24 mouse cellular contexts compared by ENCODE assay signal in the genomic region with DNA sequence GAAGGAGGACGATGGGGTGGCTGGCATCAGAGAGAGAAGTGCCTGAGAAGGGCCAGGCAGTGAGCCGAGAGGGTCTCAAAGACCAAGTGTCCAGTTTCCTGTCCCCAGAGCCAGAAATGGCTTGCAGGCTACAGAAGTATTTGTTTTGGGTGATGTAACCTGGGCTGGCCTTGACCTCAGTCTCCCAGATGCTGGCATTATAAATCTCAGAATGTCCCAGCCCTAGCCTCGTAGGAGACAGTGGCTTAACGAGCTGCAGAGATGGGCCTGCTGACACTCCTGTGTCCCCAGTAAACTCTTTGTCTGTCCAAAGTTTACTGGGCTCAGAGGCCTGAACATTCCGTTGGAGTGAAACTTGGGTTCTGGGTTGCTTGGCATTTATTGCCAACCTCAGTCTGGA. TPM values are rescaled to one million over a fixed set of nuclear protein-coding genes. Genes with fewer than 3 reads are reported as not detected.
DNase-seq lines count a peak whose midpoint lies in the region; ATAC-seq and TF ChIP-seq lines count a peak whose summit lies in the region.
"Had no signal": no experiment of that assay in that cellular context is flagged by ENCODE, and none has a peak within 500 bp of the region (broad histone marks: within the 10 kb centered on the region; RNA-seq: fewer than 3 reads in every experiment).

No protein-coding gene starts in this region.

- WGBS in heart, embryonic 10.5 days: 71% methylated on average over 5 of the region's 5 CpGs
- 73% methylated on average over 5 of the region's 5 CpGs for WGBS in heart, embryonic 11.5 days (ENCODE audit: insufficient replicate concordance)
- WGBS in liver, adult 2 months: 18% methylated on average over 5 of the region's 5 CpGs
- WGBS in liver, embryonic 11.5 days: 74% methylated on average over 5 of the region's 5 CpGs
- 82% methylated on average over 5 of the region's 5 CpGs for WGBS in midbrain, embryonic 13.5 days

- H3K4me1 ChIP-seq in heart, embryonic 10.5 days: no peaks in the 10 kb centered on the region
- no peaks in the 10 kb centered on the region for H3K4me1 ChIP-seq in heart, embryonic 11.5 days (ENCODE audit: control insufficient read depth, insufficient read depth, low read length)
- peaks cover 6% of the 10 kb centered on the region for H3K4me1 ChIP-seq in liver, adult 2 months (ENCODE audit: control insufficient read depth, insufficient read depth, low read length)
- H3K4me1 ChIP-seq in liver, embryonic 11.5 days (replicated peaks; ENCODE audit: control insufficient read depth, insufficient read depth, low read length): no peaks in the 10 kb centered on the region
- no peaks in the 10 kb centered on the region for H3K4me1 ChIP-seq in midbrain, embryonic 13.5 days (replicated peaks)
- H3K4me1 ChIP-seq: forebrain, embryonic 15.5 days; heart, embryonic 15.5 days; intestine, embryonic 15.5 days; liver, embryonic 12.5 days; neural tube, embryonic 13.5 days had no signal

- H3K9me3 ChIP-seq in heart, embryonic 10.5 days: no peaks in the 10 kb centered on the region
- H3K9me3 ChIP-seq in heart, embryonic 11.5 days (replicated peaks; ENCODE audit: control insufficient read depth, low read length): no peaks in the 10 kb centered on the region
- no peaks in the 10 kb centered on the region for H3K9me3 ChIP-seq in liver, embryonic 11.5 days (ENCODE audit: control insufficient read depth, low read length)
- 0 out of 2 replicates have a peak, but pooled peaks cover 4% of the 10 kb centered on the region for H3K9me3 ChIP-seq in midbrain, embryonic 13.5 days
- H3K9me3 ChIP-seq: forebrain, embryonic 15.5 days; heart, embryonic 15.5 days; intestine, embryonic 15.5 days; limb, embryonic 12.5 days; liver, embryonic 12.5 days; neural tube, embryonic 13.5 days had no signal

- H3K36me3 ChIP-seq in heart, embryonic 10.5 days: peaks cover 5% of the 10 kb centered on the region; the same call in 1 of the 2 replicates
- no peaks in the 10 kb centered on the region for H3K36me3 ChIP-seq in heart, embryonic 11.5 days (ENCODE audit: control insufficient read depth, insufficient read depth, low read length)
- no peaks in the 10 kb centered on the region for H3K36me3 ChIP-seq in liver, adult 2 months (ENCODE audit: control insufficient read depth, insufficient read depth, low read length)
- no peaks in the 10 kb centered on the region; the same call in 1 of the 2 replicates for H3K36me3 ChIP-seq in liver, embryonic 11.5 days (ENCODE audit: control insufficient read depth, insufficient read depth, low read length)
- H3K36me3 ChIP-seq in midbrain, embryonic 13.5 days: no peaks in the 10 kb centered on the region
- H3K36me3 ChIP-seq: forebrain, embryonic 15.5 days; heart, embryonic 15.5 days; intestine, embryonic 15.5 days; limb, embryonic 12.5 days; neural tube, embryonic 13.5 days had no signal

- H3K27ac ChIP-seq in heart, embryonic 10.5 days: no peak overlapping the region
- H3K27ac ChIP-seq in heart, embryonic 11.5 days (ENCODE audit: low read depth, low read length): no peak overlapping the region
- 0 out of 2 replicates have a peak overlapping the region, but pooled peaks have one; percentile 21 for H3K27ac ChIP-seq in liver, adult 2 months (replicated peaks; ENCODE audit: insufficient read depth, low read depth, low read length)
- H3K27ac ChIP-seq in liver, embryonic 11.5 days (ENCODE audit: low read depth, low read length): no peak overlapping the region
- no peak overlapping the region for H3K27ac ChIP-seq in midbrain, embryonic 13.5 days
- H3K27ac ChIP-seq: forebrain, embryonic 15.5 days; gastrocnemius, adult 2 months; heart, embryonic 15.5 days; hindbrain, postnatal 0 days; intestine, embryonic 15.5 days; limb, embryonic 12.5 days; liver, embryonic 12.5 days; neural tube, embryonic 13.5 days had no signal

- no peaks in the 10 kb centered on the region for H3K27me3 ChIP-seq in heart, embryonic 10.5 days (ENCODE audit: insufficient read depth, poor library complexity, severe bottlenecking)
- no peaks in the 10 kb centered on the region for H3K27me3 ChIP-seq in heart, embryonic 11.5 days (ENCODE audit: control insufficient read depth, insufficient read depth, low read length)
- no peaks in the 10 kb centered on the region for H3K27me3 ChIP-seq in liver, adult 2 months (ENCODE audit: control insufficient read depth, insufficient read depth, low read length)
- no peaks in the 10 kb centered on the region for H3K27me3 ChIP-seq in liver, embryonic 11.5 days (replicated peaks; ENCODE audit: control insufficient read depth, insufficient read depth, low read length)
- no peaks in the 10 kb centered on the region for H3K27me3 ChIP-seq in midbrain, embryonic 13.5 days
- H3K27me3 ChIP-seq: forebrain, embryonic 15.5 days; heart, embryonic 15.5 days; intestine, embryonic 15.5 days; limb, embryonic 12.5 days; liver, embryonic 12.5 days; neural tube, embryonic 13.5 days had no signal

- no peak for ATAC-seq in heart, embryonic 11.5 days (replicated peaks; ENCODE audit: insufficient number of reproducible peaks, low FRiP score, low TSS enrichment)
- no peak for ATAC-seq in liver, embryonic 11.5 days (replicated peaks; ENCODE audit: low FRiP score)
- ATAC-seq in midbrain, embryonic 13.5 days: no peak
- no peak for ATAC-seq in monocyte, adult 5-6 weeks (replicated peaks; ENCODE audit: insufficient number of reproducible peaks, low FRiP score, low TSS enrichment, poor library complexity, severe bottlenecking)
- ATAC-seq: forebrain, embryonic 15.5 days; hindbrain, postnatal 0 days; intestine, embryonic 15.5 days; liver, embryonic 12.5 days; liver, postnatal 0 days had no signal

- TF ChIP-seq CTCF in liver, adult 2 months (IDR thresholded peaks at IDR 0.05; ENCODE audit: low read depth, low read length): no peak

- H3K79me2 ChIP-seq in liver, adult 2 months (ENCODE audit: control insufficient read depth, insufficient read depth, low read length): no peaks in the 10 kb centered on the region

- H3K4me2 ChIP-seq in heart, embryonic 11.5 days: no peak overlapping the region
- no peak overlapping the region for H3K4me2 ChIP-seq in liver, embryonic 11.5 days
- no peak overlapping the region for H3K4me2 ChIP-seq in midbrain, embryonic 13.5 days (replicated peaks)
- H3K4me2 ChIP-seq: forebrain, embryonic 15.5 days; heart, embryonic 15.5 days; intestine, embryonic 15.5 days; limb, embryonic 12.5 days; liver, embryonic 12.5 days; midbrain, embryonic 11.5 days; neural tube, embryonic 13.5 days had no signal

- no peak for TF ChIP-seq POLR2A in liver, adult 2 months (IDR thresholded peaks at IDR 0.05; ENCODE audit: extremely low read depth, insufficient read depth, low read length)

- H3K4me3 ChIP-seq in heart, embryonic 10.5 days: no peak overlapping the region
- no peak overlapping the region for H3K4me3 ChIP-seq in heart, embryonic 11.5 days (ENCODE audit: low read depth, low read length)
- H3K4me3 ChIP-seq in liver, adult 2 months (ENCODE audit: insufficient read depth, low read depth, low read length): no peak overlapping the region
- no peak overlapping the region for H3K4me3 ChIP-seq in liver, embryonic 11.5 days (ENCODE audit: low read depth, low read length)
- H3K4me3 ChIP-seq in midbrain, embryonic 13.5 days (replicated peaks): no peak overlapping the region
- H3K4me3 ChIP-seq: forebrain, embryonic 15.5 days; gastrocnemius, adult 2 months; heart, embryonic 15.5 days; intestine, embryonic 15.5 days; limb, embryonic 12.5 days; liver, embryonic 12.5 days; neural tube, embryonic 13.5 days had no signal

- no peak overlapping the region for H3K9ac ChIP-seq in heart, embryonic 11.5 days (ENCODE audit: low read depth, low read length)
- H3K9ac ChIP-seq in liver, adult 2 months (ENCODE audit: low read depth, low read length): peak overlapping the region; percentile 45
- no peak overlapping the region for H3K9ac ChIP-seq in liver, embryonic 11.5 days (ENCODE audit: low read depth, low read length)
- no peak overlapping the region for H3K9ac ChIP-seq in midbrain, embryonic 13.5 days (replicated peaks)
- H3K9ac ChIP-seq: forebrain, embryonic 15.5 days; heart, embryonic 15.5 days; intestine, embryonic 15.5 days; limb, embryonic 12.5 days; liver, embryonic 12.5 days; liver, postnatal 0 days; neural tube, embryonic 13.5 days had no signal

- peak; percentile 65 for DNase-seq in heart, embryonic 10.5 days (ENCODE audit: low spot score)
- peak; percentile 80 for DNase-seq in liver, adult 2 months (ENCODE audit: extremely low read depth, low read depth, low spot score)
- DNase-seq in liver, embryonic 11.5 days (ENCODE audit: low spot score): no peak
- peak; percentile 67 for DNase-seq in adrenal gland, postnatal 14 days
- DNase-seq: B cell, adult 2 months; cerebellum, adult 2 months; cerebellum, postnatal 14 days; gastrocnemius, adult 2 months; kidney, adult 9 months; layer of hippocampus, adult 9-11 months; liver, postnatal 0 days; lung, postnatal 36 days; thymus, postnatal 4 days had no signal

RNA-seq across cellular contexts. Expression of a gene that starts 55.8 kb away (rescaled TPM):
- polyA plus RNA-seq in heart, embryonic 10.5 days (2016; fragmentation: Nextera tagmentation; extraction: Ambion mirVana): 76.1 and 79.9 TPM in 2 replicates
- polyA plus RNA-seq in heart, embryonic 11.5 days (2014; fragmentation: Nextera tagmentation; extraction: Ambion mirVana): 62.5 and 68.5 TPM in 2 replicates
- total RNA-seq in liver, adult 2 months (2014; rRNA removed): 83.4 and 103 TPM in 2 replicates
- polyA plus RNA-seq in liver, adult 2 months (2012; rRNA removed): 42.8 and 47.1 TPM in 2 replicates
- polyA plus RNA-seq in liver, embryonic 11.5 days (2014; fragmentation: Nextera tagmentation; extraction: Ambion mirVana): 87.3 and 87.5 TPM in 2 replicates
- 26.4 and 28.9 TPM in 2 replicates for total RNA-seq in adrenal gland, postnatal 14 days (2021)
- 19.1 and 19.7 TPM in 2 replicates for polyA plus RNA-seq in midbrain, embryonic 13.5 days (2015; fragmentation: Nextera tagmentation; extraction: Ambion mirVana)
- 28.7 to 54.5 TPM (median 37.0 TPM) in 3 replicates for total RNA-seq in monocyte, adult 5-6 weeks (2017)
